Mouse (Mus musculus): ENCODE results near the gene Cryzl1.
"Not testable (repeated sequence)": the region's sequence is repeated elsewhere in the genome, so short reads cannot be mapped to it uniquely, and the experiment has no call there.

Cryzl1 gene

DNA sequence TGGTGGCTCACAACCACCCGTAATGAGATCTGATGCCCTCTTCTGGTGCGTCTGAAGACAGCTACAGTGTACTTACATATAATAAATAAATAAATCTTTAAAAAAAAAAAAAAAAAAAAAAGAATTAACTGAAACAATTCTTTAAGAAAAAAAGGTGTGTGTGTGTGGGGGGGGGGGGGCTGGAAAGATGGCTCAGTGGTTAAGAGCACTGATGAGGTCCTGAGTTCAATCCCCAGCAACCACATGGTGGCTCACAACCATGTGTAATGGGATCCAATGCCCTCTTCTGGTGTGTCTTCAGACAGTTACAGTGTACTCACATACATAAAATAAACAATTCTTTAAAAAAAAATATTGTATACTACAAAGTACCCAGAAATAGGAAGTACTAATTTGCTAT is 83.4 kb downstream of the Cryzl1 start:
- DNase-seq (ENCODE audit: low spot score in 2 of 2): not testable (repeated sequence)

DNA sequence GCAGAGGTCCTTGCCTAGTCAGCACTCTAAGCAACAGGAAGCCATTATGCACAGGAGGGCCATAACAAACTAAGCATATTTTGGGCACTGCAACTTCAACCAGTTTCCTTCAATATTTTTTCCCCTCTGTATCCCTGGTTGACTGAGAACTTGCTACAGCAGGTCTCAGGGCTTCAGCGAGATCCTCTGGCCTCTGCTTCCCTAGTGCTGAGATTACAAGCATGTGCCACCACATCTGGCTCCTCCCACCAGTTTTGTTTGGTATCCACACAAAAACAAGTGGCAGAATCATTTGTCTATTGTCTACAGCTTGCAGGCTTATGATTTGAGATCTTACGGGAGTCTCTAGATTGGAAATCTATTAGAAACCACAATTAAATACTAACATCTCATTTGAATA is 83.9 kb downstream of the Cryzl1 start:
- no peak for DNase-seq (ENCODE audit: low spot score in 2 of 2)

DNA sequence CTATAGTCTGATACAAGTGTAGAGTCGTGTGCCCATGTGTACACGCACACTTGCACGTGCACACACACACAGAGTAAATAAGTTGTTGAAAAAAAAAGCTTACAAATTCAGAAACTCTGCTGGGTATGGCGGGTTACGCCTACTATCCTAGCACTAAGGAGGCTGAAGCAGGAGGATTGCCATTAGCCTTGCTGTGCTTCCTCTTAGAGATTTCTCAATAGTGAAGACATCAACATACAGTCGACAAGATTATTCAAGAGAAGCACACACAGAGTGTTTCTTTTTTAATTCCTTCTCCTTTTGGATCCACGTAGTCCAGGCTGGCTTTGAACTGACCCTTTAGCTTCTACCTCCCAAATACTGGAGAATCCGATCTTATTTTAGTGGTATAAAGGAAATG is 88.6 kb downstream of the Cryzl1 start:
- no peak for DNase-seq (ENCODE audit: low spot score in 2 of 2)

DNA sequence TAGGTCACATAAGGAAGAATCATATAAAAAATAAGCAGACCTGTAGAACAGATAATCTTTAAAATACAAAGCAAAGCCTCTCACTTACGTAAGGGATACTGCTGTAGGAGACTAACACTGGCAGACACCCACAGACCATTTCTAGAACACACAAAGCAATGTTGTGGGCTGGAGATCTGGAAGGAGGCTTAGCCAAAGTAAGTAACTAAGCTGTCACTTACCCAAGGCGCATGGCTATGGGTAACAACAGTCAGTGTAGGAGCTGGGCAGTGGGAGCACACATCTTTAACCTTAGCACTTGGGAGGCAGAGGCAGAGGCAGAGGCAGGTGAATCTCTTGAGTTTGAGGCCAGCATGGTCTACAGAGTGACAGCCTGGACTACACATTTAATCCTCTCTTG is 89.1 kb downstream of the Cryzl1 start:
- no peak for DNase-seq (ENCODE audit: low spot score in 2 of 2)

All from frontal cortex, postnatal 10 days (tissue).